ENCODE assay signal across 8 mouse cellular contexts in genomic region chr19:37418294-37418693, GRCm38 (mm10). TPM values are rescaled to one million over a fixed set of nuclear protein-coding genes. Genes with fewer than 3 reads are reported as not detected.
DNase-seq lines count a peak whose midpoint lies in the region; ATAC-seq and TF ChIP-seq lines count a peak whose summit lies in the region.

No protein-coding gene starts in this region.

- peaks cover 83% of the 10 kb centered on the region for H3K36me3 ChIP-seq in liver, embryonic 14.5 days (replicated peaks; ENCODE audit: control insufficient read depth, insufficient read depth, low read depth)

- H3K9me3 ChIP-seq in liver, embryonic 14.5 days (ENCODE audit: control insufficient read depth, low read length): no peaks in the 10 kb centered on the region

- TF ChIP-seq CTCF in liver, embryonic 14.5 days (IDR thresholded peaks at IDR 0.05; ENCODE audit: low read depth): peak; percentile 54

- H3K9ac ChIP-seq in liver, embryonic 14.5 days (replicated peaks): no peak overlapping the region

- DNase-seq in cerebellum, postnatal 10 days: peak; percentile 44 to 54
- DNase-seq in cerebellum, adult 9-11 months: no peak
- DNase-seq in liver, embryonic 14.5 days (ENCODE audit: low read depth in 3 of 3, low spot score in 3 of 3): no peak
- DNase-seq in liver (no peak), adipocyte (ENCODE audit: low spot score) (peak; percentile 58)
- DNase-seq in kidney, adult 9 months: peak; percentile 58
- DNase-seq in retina, adult 2 months (ENCODE audit: low read depth, low spot score): peak; percentile 13
- DNase-seq in ovary, postnatal 36 days (ENCODE audit: low spot score): no peak

- no peak overlapping the region for H3K4me3 ChIP-seq in liver, embryonic 14.5 days (ENCODE audit: insufficient read depth in 1 of 2, low read depth in 2 of 2, low read length in 2 of 2)

- H3K4me1 ChIP-seq in liver, embryonic 14.5 days (replicated peaks; ENCODE audit: control insufficient read depth in 2 of 2, insufficient read depth in 2 of 2, low read length in 1 of 2): no peaks in the 10 kb centered on the region

- WGBS in liver, embryonic 14.5 days (ENCODE audit: insufficient replicate concordance): 88% methylated on average over 4 of the region's 4 CpGs

- no peak overlapping the region for H3K27ac ChIP-seq in liver, embryonic 14.5 days

- no peak for TF ChIP-seq EP300 in liver, embryonic 14.5 days (IDR thresholded peaks at IDR 0.05; ENCODE audit: low read depth)

- H3K27me3 ChIP-seq in liver, embryonic 14.5 days (ENCODE audit: control insufficient read depth, insufficient read depth, low read length): no peaks in the 10 kb centered on the region

- no peak for ATAC-seq in liver, embryonic 14.5 days (ENCODE audit: insufficient read depth)

- no peak overlapping the region for H3K4me2 ChIP-seq in liver, embryonic 14.5 days (ENCODE audit: low read depth)

RNA-seq across cellular contexts. Expression of gene Hhex, which starts 16.3 kb away (rescaled TPM):
- polyA plus RNA-seq in liver, embryonic 14.5 days (2012; rRNA removed): 10.3 and 10.4 TPM in 2 replicates
- polyA plus RNA-seq in liver, embryonic 14.5 days (2014; fragmentation: Nextera tagmentation; extraction: Ambion mirVana): 13.5 and 14.0 TPM in 2 replicates

RNA-seq across cellular contexts. Expression of gene Kif11, which starts 42.1 kb away (rescaled TPM):
- 23.0 and 35.8 TPM in 2 replicates for polyA plus RNA-seq in liver, embryonic 14.5 days (2012; rRNA removed)
- 53.2 and 55.6 TPM in 2 replicates for polyA plus RNA-seq in liver, embryonic 14.5 days (2014; fragmentation: Nextera tagmentation; extraction: Ambion mirVana)

Comparison
In these comparisons a context has a peak if more than half of its experiments do, and no peak if none do; other contexts are left out.
1. DNase-seq: peak in cerebellum, postnatal 10 days (2 of 2), adipocyte (single experiment), kidney, adult 9 months (single experiment) and retina, adult 2 months (single experiment); none in cerebellum, adult 9-11 months (single experiment), liver, embryonic 14.5 days (0 of 3), liver (single experiment) and ovary, postnatal 36 days (single experiment).